In genomic region chr1:92112591-92112990, GRCm38 (mm10) we compare ENCODE assay signal across 28 mouse cellular contexts.
DNase-seq lines count a peak whose midpoint lies in the region; ATAC-seq and TF ChIP-seq lines count a peak whose summit lies in the region.
"Had no signal": no experiment of that assay in that cellular context is flagged by ENCODE, and none has a peak within 500 bp of the region (broad histone marks: within the 10 kb centered on the region; RNA-seq: fewer than 3 reads in every experiment).

No protein-coding gene starts in this region.

- H3K4me1 ChIP-seq in kidney, adult 2 months (ENCODE audit: control insufficient read depth, insufficient read depth, low read length) = peaks cover 15% of the 10 kb centered on the region
- H3K4me1 ChIP-seq in kidney, embryonic 14.5 days (ENCODE audit: control insufficient read depth, insufficient read depth, low read length) = peaks cover 11% of the 10 kb centered on the region
- H3K4me1 ChIP-seq in stomach, embryonic 14.5 days (ENCODE audit: control insufficient read depth, insufficient read depth, low read length) = peaks cover 9% of the 10 kb centered on the region
- H3K4me1 ChIP-seq in stomach, postnatal 0 days (replicated peaks; ENCODE audit: control insufficient read depth, insufficient read depth) = no peaks in the 10 kb centered on the region

- no peak overlapping the region for H3K27ac ChIP-seq in kidney, adult 2 months (ENCODE audit: insufficient read depth, low read depth, low read length)
- H3K27ac ChIP-seq in kidney, embryonic 14.5 days (ENCODE audit: low read depth, low read length) = no peak overlapping the region
- H3K27ac ChIP-seq in stomach, embryonic 14.5 days (ENCODE audit: low read length) = peak overlapping the region; percentile 44; the same call in 1 of the 2 replicates
- no peak overlapping the region for H3K27ac ChIP-seq in stomach, postnatal 0 days (replicated peaks)
- H3K27ac ChIP-seq: hindbrain, embryonic 10.5 days; hindbrain, embryonic 15.5 days; kidney, embryonic 15.5 days; limb, embryonic 10.5 days; limb, embryonic 15.5 days; liver, embryonic 15.5 days; neural tube, embryonic 12.5 days had no signal

- H3K9me3 ChIP-seq in kidney, embryonic 14.5 days (ENCODE audit: control insufficient read depth, low read length) = no peaks in the 10 kb centered on the region
- H3K9me3 ChIP-seq in stomach, embryonic 14.5 days (ENCODE audit: control insufficient read depth, low read depth, low read length) = no peaks in the 10 kb centered on the region
- H3K9me3 ChIP-seq in stomach, postnatal 0 days (ENCODE audit: control insufficient read depth, low read length) = no peaks in the 10 kb centered on the region
- H3K9me3 ChIP-seq: G1E; hindbrain, embryonic 10.5 days; hindbrain, embryonic 15.5 days; kidney, embryonic 15.5 days; limb, embryonic 10.5 days; limb, embryonic 15.5 days; liver, embryonic 15.5 days; neural tube, embryonic 12.5 days had no signal

- no peak overlapping the region for H3K4me3 ChIP-seq in kidney, adult 2 months (ENCODE audit: insufficient read depth, low read depth, low read length)
- no peak overlapping the region for H3K4me3 ChIP-seq in kidney, embryonic 14.5 days (ENCODE audit: low read length)
- no peak overlapping the region for H3K4me3 ChIP-seq in stomach, embryonic 14.5 days (ENCODE audit: low read depth, low read length)
- H3K4me3 ChIP-seq in stomach, postnatal 0 days (ENCODE audit: low read depth, low read length) = no peak overlapping the region
- H3K4me3 ChIP-seq: hindbrain, embryonic 10.5 days; hindbrain, embryonic 15.5 days; kidney, embryonic 15.5 days; limb, embryonic 10.5 days; limb, embryonic 15.5 days; liver, embryonic 15.5 days; myocyte; neural tube, embryonic 12.5 days had no signal

- intact Hi-C loops in heart, postnatal 14 days (cut with DNase I) = no loop called here

- no peak for TF ChIP-seq CTCF in kidney, adult 2 months (conservative IDR thresholded peaks at IDR 0.05; ENCODE audit: insufficient read depth, insufficient read length, low read depth, low read length)
- TF ChIP-seq CTCF in stomach, postnatal 0 days (IDR thresholded peaks at IDR 0.05; ENCODE audit: low read depth) = no peak

- no peak for ATAC-seq in kidney, embryonic 14.5 days (ENCODE audit: low FRiP score, low TSS enrichment)
- no peak for ATAC-seq in stomach, embryonic 14.5 days (ENCODE audit: insufficient number of reproducible peaks, insufficient read depth, low FRiP score, low read depth)
- no peak for ATAC-seq in stomach, postnatal 0 days (ENCODE audit: low FRiP score, low TSS enrichment)
- ATAC-seq: forebrain, embryonic 14.5 days; inflammation-experienced regulatory T-cells, adult 6 months; midbrain, embryonic 16.5 days had no signal

- 70% methylated on average over 5 of the region's 5 CpGs for whole genome bisulfite sequencing in kidney, adult 2 months
- WGBS in kidney, embryonic 14.5 days = 87% methylated on average over 5 of the region's 5 CpGs
- WGBS in stomach, embryonic 14.5 days = 77% methylated on average over 5 of the region's 5 CpGs
- 74% methylated on average over 5 of the region's 5 CpGs for WGBS in stomach, postnatal 0 days

- TF ChIP-seq POLR2A in kidney, adult 2 months (IDR thresholded peaks at IDR 0.05; ENCODE audit: low read depth, low read length) = no peak

- H3K9ac ChIP-seq in kidney, embryonic 14.5 days (ENCODE audit: low read depth, low read length) = no peak overlapping the region
- H3K9ac ChIP-seq in stomach, embryonic 14.5 days (replicated peaks; ENCODE audit: low read depth, low read length) = no peak overlapping the region
- H3K9ac ChIP-seq in stomach, postnatal 0 days (ENCODE audit: low read length) = no peak overlapping the region
- H3K9ac ChIP-seq: hindbrain, embryonic 15.5 days; kidney, embryonic 15.5 days; limb, embryonic 15.5 days; liver, embryonic 15.5 days; lung, embryonic 14.5 days; neural tube, embryonic 12.5 days had no signal

- no peaks in the 10 kb centered on the region for H3K27me3 ChIP-seq in kidney, adult 2 months (replicated peaks; ENCODE audit: control insufficient read depth, insufficient read depth, low read length)
- H3K27me3 ChIP-seq in kidney, embryonic 14.5 days (ENCODE audit: control insufficient read depth, insufficient read depth, low read length) = no peaks in the 10 kb centered on the region
- H3K27me3 ChIP-seq in stomach, embryonic 14.5 days (ENCODE audit: control insufficient read depth, insufficient read depth, low read length) = no peaks in the 10 kb centered on the region
- no peaks in the 10 kb centered on the region for H3K27me3 ChIP-seq in stomach, postnatal 0 days (ENCODE audit: control insufficient read depth, insufficient read depth, low read length)
- H3K27me3 ChIP-seq: hindbrain, embryonic 15.5 days; kidney, embryonic 15.5 days; limb, embryonic 15.5 days; liver, embryonic 15.5 days; neural tube, embryonic 12.5 days had no signal

- H3K4me2 ChIP-seq in kidney, embryonic 14.5 days (replicated peaks; ENCODE audit: low read depth, low read length) = no peak overlapping the region
- H3K4me2 ChIP-seq in stomach, embryonic 14.5 days (replicated peaks; ENCODE audit: low read depth, low read length) = no peak overlapping the region
- no peak overlapping the region for H3K4me2 ChIP-seq in stomach, postnatal 0 days (replicated peaks; ENCODE audit: low read depth)
- H3K4me2 ChIP-seq: hindbrain, embryonic 15.5 days; kidney, embryonic 15.5 days; limb, embryonic 15.5 days; liver, embryonic 15.5 days; lung, embryonic 14.5 days; midbrain, embryonic 11.5 days; neural tube, embryonic 12.5 days had no signal

- TF ChIP-seq EP300 in stomach, postnatal 0 days (optimal IDR thresholded peaks at IDR 0.05) = no peak

- DNase-seq in heart, adult 11 months = peak; percentile 85
- DNase-seq in heart, postnatal 14 days = no peak
- peak; percentile 49 for DNase-seq in kidney, adult 2 months
- no peak for DNase-seq in stomach, postnatal 0 days (ENCODE audit: low spot score)
- DNase-seq in urinary bladder, postnatal 14 days (ENCODE audit: low spot score) = no peak
- DNase-seq: adrenal gland, adult 8-10 months; cerebellum, adult 2 months; cerebellum, postnatal 14 days; gastrocnemius, postnatal 36 days; kidney, postnatal 25 days; right cerebral cortex, postnatal 4 days; thymus, postnatal 14 days had no signal

- H3K36me3 ChIP-seq in kidney, adult 2 months (ENCODE audit: control insufficient read depth, insufficient read depth, low read length) = no peaks in the 10 kb centered on the region
- H3K36me3 ChIP-seq in kidney, embryonic 14.5 days (ENCODE audit: control insufficient read depth, insufficient read depth, low read length) = no peaks in the 10 kb centered on the region
- H3K36me3 ChIP-seq in stomach, embryonic 14.5 days (ENCODE audit: control insufficient read depth, insufficient read depth, low read length) = no peaks in the 10 kb centered on the region
- H3K36me3 ChIP-seq in stomach, postnatal 0 days (ENCODE audit: control insufficient read depth, insufficient read depth, low read length) = no peaks in the 10 kb centered on the region
- H3K36me3 ChIP-seq: hindbrain, embryonic 15.5 days; kidney, embryonic 15.5 days; liver, embryonic 15.5 days; neural tube, embryonic 12.5 days had no signal

Comparison
In these comparisons a context has a peak if more than half of its experiments do, and no peak if none do; other contexts are left out.
1. DNase-seq: peak in heart, adult 11 months (single experiment) and kidney, adult 2 months (single experiment); none in heart, postnatal 14 days (0 of 2), stomach, postnatal 0 days (single experiment) and urinary bladder, postnatal 14 days (single experiment).